Mouse (Mus musculus): ENCODE measurements around the gene Sde2. TPM values are rescaled to one million over a fixed set of nuclear protein-coding genes. Genes with fewer than 3 reads are reported as not detected.
"Not testable (repeated sequence)": the region's sequence is repeated elsewhere in the genome, so short reads cannot be mapped to it uniquely, and the experiment has no call there.

Sde2 gene
- polyA plus RNA-seq, 1 experiment from 2014 or later, result 22.7 TPM

- Histone ChIP-seq H3K4me2 (ENCODE audit: low read length) (no peak overlapping the region), H3K27me3 (replicated peaks; ENCODE audit: control insufficient read depth, insufficient read depth, low read length) (0 out of 2 replicates have a peak, but pooled peaks cover 2% of the 10 kb centered on the region), H3K4me1 (ENCODE audit: control insufficient read depth, insufficient read depth, low read length) (no peaks in the 10 kb centered on the region), H3K36me3 (ENCODE audit: control insufficient read depth, insufficient read depth, low read length) (no peaks in the 10 kb centered on the region), H3K9ac (ENCODE audit: low read length) (no peak overlapping the region), H3K4me3 (ENCODE audit: low read depth, low read length) (no peak overlapping the region), H3K9me3 (replicated peaks; ENCODE audit: control insufficient read depth, low read length) (no peaks in the 10 kb centered on the region), H3K27ac (ENCODE audit: low read depth, low read length) (no peak overlapping the region)
- no peak for DNase-seq (ENCODE audit: low spot score)
- ATAC-seq, result no peak
- WGBS, result 95% methylated on average over 4 of the region's 4 CpGs
These were observed 24.3 kb upstream of the Sde2 start for GRCm38 (mm10) chr1:180826634-180827033.

- Histone ChIP-seq H3K4me2 (ENCODE audit: low read length) (no peak overlapping the region), H3K27me3 (replicated peaks; ENCODE audit: control insufficient read depth, insufficient read depth, low read length) (0 out of 2 replicates have a peak, but pooled peaks cover 2% of the 10 kb centered on the region), H3K27ac (ENCODE audit: low read depth, low read length) (no peak overlapping the region), H3K9ac (ENCODE audit: low read length) (no peak overlapping the region), H3K36me3 (ENCODE audit: control insufficient read depth, insufficient read depth, low read length) (no peaks in the 10 kb centered on the region), H3K4me3 (ENCODE audit: low read depth, low read length) (no peak overlapping the region), H3K4me1 (ENCODE audit: control insufficient read depth, insufficient read depth, low read length) (no peaks in the 10 kb centered on the region), H3K9me3 (replicated peaks; ENCODE audit: control insufficient read depth, low read length) (no peaks in the 10 kb centered on the region)
- DNase-seq (ENCODE audit: low spot score) (no peak), ATAC-seq (no peak)
- 86% methylated on average over 11 of the region's 11 CpGs for WGBS
These were observed 21.2 kb upstream of the Sde2 start for GRCm38 (mm10) chr1:180829775-180830174.

DNA sequence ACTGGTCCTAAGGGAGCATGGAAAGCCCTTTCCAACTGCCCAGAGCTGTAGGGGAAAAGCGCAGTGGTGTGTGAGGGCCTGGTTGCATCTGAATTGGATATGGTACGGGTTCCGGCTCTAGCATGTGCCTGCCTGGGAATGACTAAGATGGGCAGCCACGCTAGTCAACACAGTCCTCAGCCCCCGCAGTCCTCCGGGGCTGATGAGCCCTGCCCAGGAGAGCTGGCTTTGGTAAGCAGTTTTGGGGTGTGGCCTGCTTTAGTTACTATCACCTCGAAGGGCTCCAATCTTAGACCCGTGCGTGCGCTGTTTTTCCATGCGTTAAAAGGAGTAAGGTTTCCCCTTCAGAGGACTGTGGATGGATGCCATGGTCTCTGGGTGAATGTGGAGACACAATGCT, 20.8 kb upstream of the Sde2 start:
- no peak overlapping the region for H3K4me2 ChIP-seq (ENCODE audit: low read length)
- no peak overlapping the region for H3K27ac ChIP-seq (ENCODE audit: low read depth, low read length)
- no peak for DNase-seq (ENCODE audit: low spot score)
- no peak overlapping the region for H3K9ac ChIP-seq (ENCODE audit: low read length)
- 0 out of 2 replicates have a peak, but pooled peaks cover 2% of the 10 kb centered on the region for H3K27me3 ChIP-seq (replicated peaks; ENCODE audit: control insufficient read depth, insufficient read depth, low read length)
- no peak overlapping the region for H3K4me3 ChIP-seq (ENCODE audit: low read depth, low read length)
- no peaks in the 10 kb centered on the region for H3K9me3 ChIP-seq (replicated peaks; ENCODE audit: control insufficient read depth, low read length)
- H3K36me3 ChIP-seq (ENCODE audit: control insufficient read depth, insufficient read depth, low read length), result no peaks in the 10 kb centered on the region
- ATAC-seq, result no peak
- WGBS, result 96% methylated on average over 11 of the region's 11 CpGs
- H3K4me1 ChIP-seq (ENCODE audit: control insufficient read depth, insufficient read depth, low read length), result no peaks in the 10 kb centered on the region

GRCm38 (mm10) chr1:180830588-180831346, 20.2 kb upstream of the Sde2 start:
- Histone ChIP-seq H3K4me2 (ENCODE audit: low read length) (no peak overlapping the region), H3K4me3 (ENCODE audit: low read depth, low read length) (no peak overlapping the region), H3K4me1 (ENCODE audit: control insufficient read depth, insufficient read depth, low read length) (no peaks in the 10 kb centered on the region), H3K27ac (ENCODE audit: low read depth, low read length) (no peak overlapping the region), H3K9ac (ENCODE audit: low read length) (no peak overlapping the region), H3K9me3 (replicated peaks; ENCODE audit: control insufficient read depth, low read length) (no peaks in the 10 kb centered on the region), H3K27me3 (replicated peaks; ENCODE audit: control insufficient read depth, insufficient read depth, low read length) (0 out of 2 replicates have a peak, but pooled peaks cover 2% of the 10 kb centered on the region), H3K36me3 (ENCODE audit: control insufficient read depth, insufficient read depth, low read length) (no peaks in the 10 kb centered on the region)
- ATAC-seq (no peak), DNase-seq (ENCODE audit: low spot score) (no peak)
- 66% methylated on average over 14 of the region's 14 CpGs for WGBS

DNA sequence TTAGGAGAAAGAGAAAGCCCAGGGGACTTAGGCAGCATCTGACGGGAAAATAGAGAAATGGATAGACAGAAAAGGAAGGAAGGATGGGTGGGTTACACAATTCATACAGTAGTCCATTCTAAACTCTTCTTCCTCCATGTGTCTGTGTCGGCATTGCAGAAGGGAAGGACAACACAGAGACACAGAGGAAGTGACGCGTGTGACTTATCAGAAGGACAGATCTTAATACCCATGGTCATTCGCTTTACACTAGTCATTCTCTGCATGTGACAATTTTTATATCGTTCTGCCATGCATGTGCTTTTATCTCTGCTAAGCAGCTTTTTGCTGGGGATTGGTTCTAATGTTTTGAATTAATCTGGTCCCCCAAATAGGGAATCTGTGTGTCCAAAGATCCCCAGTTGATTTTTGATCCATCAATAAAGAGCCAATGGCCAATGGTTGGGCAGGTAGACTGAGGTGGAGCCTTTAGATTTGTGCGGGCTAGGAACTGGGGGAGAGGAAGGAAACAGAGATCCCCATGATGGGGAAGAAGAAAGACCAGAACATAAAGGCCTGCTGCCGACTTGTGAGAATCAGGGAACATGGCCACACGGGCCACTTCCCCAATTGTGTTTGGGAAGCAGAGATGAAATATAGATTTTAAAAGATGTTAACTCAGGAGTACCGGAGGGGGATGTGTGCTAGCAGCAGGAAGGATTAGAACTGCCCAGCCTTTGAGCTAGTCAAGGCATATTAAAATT, 15.5 kb upstream of the Sde2 start:
- Histone ChIP-seq H3K4me1 (ENCODE audit: control insufficient read depth, insufficient read depth, low read length) (no peaks in the 10 kb centered on the region), H3K27ac (ENCODE audit: low read depth, low read length) (no peak overlapping the region), H3K27me3 (replicated peaks; ENCODE audit: control insufficient read depth, insufficient read depth, low read length) (0 out of 2 replicates have a peak, but pooled peaks cover 1% of the 10 kb centered on the region), H3K9ac (ENCODE audit: low read length) (no peak overlapping the region), H3K36me3 (ENCODE audit: control insufficient read depth, insufficient read depth, low read length) (no peaks in the 10 kb centered on the region), H3K9me3 (replicated peaks; ENCODE audit: control insufficient read depth, low read length) (no peaks in the 10 kb centered on the region), H3K4me2 (ENCODE audit: low read length) (no peak overlapping the region), H3K4me3 (ENCODE audit: low read depth, low read length) (no peak overlapping the region)
- 88% methylated on average over 10 of the region's 10 CpGs for WGBS
- no peak for DNase-seq (ENCODE audit: low spot score)
- no peak for ATAC-seq

DNA sequence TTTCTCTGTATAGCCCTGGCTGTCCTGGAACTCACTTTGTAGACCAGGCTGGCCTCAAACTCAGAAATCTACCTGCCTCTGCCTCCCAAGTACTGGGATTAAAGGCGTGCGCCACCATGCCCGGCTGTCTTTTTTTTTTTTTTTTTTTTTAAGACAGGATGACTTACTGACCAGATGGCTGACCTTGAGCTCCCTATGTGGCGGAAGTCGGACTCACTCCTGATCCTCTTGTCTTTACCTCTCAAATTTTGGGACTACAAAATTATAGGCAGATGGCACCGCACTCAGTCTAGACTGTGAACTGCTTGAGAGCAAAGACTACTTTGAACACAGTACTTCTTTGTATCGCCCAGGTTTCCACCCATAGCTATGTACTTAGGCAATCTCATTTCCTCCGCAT, 14.5 kb upstream of the Sde2 start:
- H3K4me1 ChIP-seq (ENCODE audit: control insufficient read depth, insufficient read depth, low read length); H3K4me3 ChIP-seq (ENCODE audit: low read depth, low read length); H3K27ac ChIP-seq (ENCODE audit: low read depth, low read length); H3K36me3 ChIP-seq (ENCODE audit: control insufficient read depth, insufficient read depth, low read length); H3K27me3 ChIP-seq (replicated peaks; ENCODE audit: control insufficient read depth, insufficient read depth, low read length); H3K9me3 ChIP-seq (replicated peaks; ENCODE audit: control insufficient read depth, low read length); DNase-seq (ENCODE audit: low spot score); H3K9ac ChIP-seq (ENCODE audit: low read length); ATAC-seq; H3K4me2 ChIP-seq (ENCODE audit: low read length): not testable (repeated sequence)
- 95% methylated on average over 8 of the region's 8 CpGs for WGBS

GRCm38 (mm10) chr1:180837186-180837585, 13.7 kb upstream of the Sde2 start:
- H3K27ac ChIP-seq (ENCODE audit: low read depth, low read length), result no peak overlapping the region
- WGBS, result 88% methylated on average over 5 of the region's 5 CpGs
- H3K9ac ChIP-seq (ENCODE audit: low read length), result no peak overlapping the region
- H3K36me3 ChIP-seq (ENCODE audit: control insufficient read depth, insufficient read depth, low read length), result no peaks in the 10 kb centered on the region
- H3K4me1 ChIP-seq (ENCODE audit: control insufficient read depth, insufficient read depth, low read length), result no peaks in the 10 kb centered on the region
- ATAC-seq (no peak), DNase-seq (ENCODE audit: low spot score) (no peak)
- no peaks in the 10 kb centered on the region for H3K9me3 ChIP-seq (replicated peaks; ENCODE audit: control insufficient read depth, low read length)
- H3K4me3 ChIP-seq (ENCODE audit: low read depth, low read length), result no peak overlapping the region
- no peaks in the 10 kb centered on the region for H3K27me3 ChIP-seq (replicated peaks; ENCODE audit: control insufficient read depth, insufficient read depth, low read length)
- no peak overlapping the region for H3K4me2 ChIP-seq (ENCODE audit: low read length)

DNA sequence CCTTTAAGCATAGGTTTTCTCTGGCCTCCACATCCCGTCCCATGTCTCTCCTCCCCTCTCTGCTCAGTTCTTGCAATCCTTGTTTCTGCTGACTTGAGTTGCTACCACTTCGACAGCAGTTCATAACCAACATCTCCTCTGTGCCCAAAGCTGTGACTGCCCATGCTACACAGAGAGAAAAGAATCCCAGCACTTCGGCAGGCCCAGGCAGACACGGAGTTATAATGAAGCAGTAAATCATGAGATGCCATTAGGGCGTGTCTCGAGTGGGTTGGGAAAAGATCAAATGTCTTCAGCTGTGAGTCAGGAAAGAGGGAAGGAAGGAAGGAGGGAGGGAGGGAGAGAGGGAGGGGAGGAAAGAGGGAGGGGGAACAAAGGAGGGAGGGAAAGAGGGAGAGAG, 12.9 kb upstream of the Sde2 start:
- Histone ChIP-seq H3K4me3 (ENCODE audit: low read depth, low read length) (no peak overlapping the region), H3K9me3 (replicated peaks; ENCODE audit: control insufficient read depth, low read length) (no peaks in the 10 kb centered on the region), H3K27me3 (replicated peaks; ENCODE audit: control insufficient read depth, insufficient read depth, low read length) (no peaks in the 10 kb centered on the region), H3K4me1 (ENCODE audit: control insufficient read depth, insufficient read depth, low read length) (no peaks in the 10 kb centered on the region), H3K4me2 (ENCODE audit: low read length) (no peak overlapping the region), H3K36me3 (ENCODE audit: control insufficient read depth, insufficient read depth, low read length) (no peaks in the 10 kb centered on the region), H3K9ac (ENCODE audit: low read length) (no peak overlapping the region), H3K27ac (ENCODE audit: low read depth, low read length) (no peak overlapping the region)
- ATAC-seq (no peak), DNase-seq (ENCODE audit: low spot score) (no peak)
- 72% methylated on average over 6 of the region's 6 CpGs for WGBS

Measured in forebrain, embryonic 14.5 days (tissue).